Mouse (Mus musculus) cerebellum, adult 2 months (tissue): ENCODE results near the gene Tmem151b. TPM values are rescaled to one million over a fixed set of nuclear protein-coding genes. Genes with fewer than 3 reads are reported as not detected.

ENCODE experiments used
- DNase-seq, 2 experiments: peaks; one replicate each; pipeline ENCODE4 v3.0.0; 2021
- H3K27ac ChIP-seq: fragments of 200-500 bp; 2 replicates; pipeline ENCODE4 v1.5.1; 2012; ENCODE audit warnings: low read length, control low read depth, inconsistent platforms; ENCODE audit not compliant: insufficient read depth
- H3K27me3 ChIP-seq: fragments of 200-500 bp; 2 replicates; pipeline ENCODE4 v1.6.1; 2012; ENCODE audit warnings: inconsistent platforms, mild to moderate bottlenecking, low read length, moderate library complexity; ENCODE audit not compliant: control insufficient read depth, insufficient read depth
- H3K4me1 ChIP-seq: fragments of 200-500 bp; 2 replicates; pipeline ENCODE4 v1.6.1; 2011; ENCODE audit warnings: low read length; ENCODE audit not compliant: control insufficient read depth, insufficient read depth
- H3K4me3 ChIP-seq: fragments of 200-500 bp; replicated peaks from 2 replicates; pipeline ENCODE3; 2011; ENCODE audit warnings: mild to moderate bottlenecking, low read depth, low read length, control low read depth; ENCODE audit not compliant: insufficient read depth
- CTCF ChIP-seq: fragments of 200-500 bp; IDR thresholded peaks from 2 replicates; pipeline ENCODE4 v1.5.1; 2011; ENCODE audit warnings: low read depth, mild to moderate bottlenecking, control low read depth, low read length, moderate library complexity, borderline replicate concordance; ENCODE audit not compliant: insufficient read depth
- POLR2A ChIP-seq: fragments of 200-500 bp; IDR thresholded peaks from 2 replicates; pipeline ENCODE4 v1.6.1; 2011; ENCODE audit warnings: low read length, control low read depth, borderline replicate concordance; ENCODE audit not compliant: insufficient read depth
- WGBS: fragments of 180-500 bp; shearing (Covaris S2); methylation state at CpG from one replicate; pipeline ENCODE4 v1.1.7; 2018; 5-methylcytosine and 5-hydroxymethylcytosine counted together
- polyA plus RNA-seq: library from polyadenylated mRNA; depleted of rRNA; stranded (reverse); fragments of >200 nt; gene quantifications from 2 replicates; pipeline ENCODE4 v1.2.3, GENCODE M21; 2012

Gene Tmem151b
- polyA plus RNA-seq, 1 experiment: 125 TPM

DNA sequence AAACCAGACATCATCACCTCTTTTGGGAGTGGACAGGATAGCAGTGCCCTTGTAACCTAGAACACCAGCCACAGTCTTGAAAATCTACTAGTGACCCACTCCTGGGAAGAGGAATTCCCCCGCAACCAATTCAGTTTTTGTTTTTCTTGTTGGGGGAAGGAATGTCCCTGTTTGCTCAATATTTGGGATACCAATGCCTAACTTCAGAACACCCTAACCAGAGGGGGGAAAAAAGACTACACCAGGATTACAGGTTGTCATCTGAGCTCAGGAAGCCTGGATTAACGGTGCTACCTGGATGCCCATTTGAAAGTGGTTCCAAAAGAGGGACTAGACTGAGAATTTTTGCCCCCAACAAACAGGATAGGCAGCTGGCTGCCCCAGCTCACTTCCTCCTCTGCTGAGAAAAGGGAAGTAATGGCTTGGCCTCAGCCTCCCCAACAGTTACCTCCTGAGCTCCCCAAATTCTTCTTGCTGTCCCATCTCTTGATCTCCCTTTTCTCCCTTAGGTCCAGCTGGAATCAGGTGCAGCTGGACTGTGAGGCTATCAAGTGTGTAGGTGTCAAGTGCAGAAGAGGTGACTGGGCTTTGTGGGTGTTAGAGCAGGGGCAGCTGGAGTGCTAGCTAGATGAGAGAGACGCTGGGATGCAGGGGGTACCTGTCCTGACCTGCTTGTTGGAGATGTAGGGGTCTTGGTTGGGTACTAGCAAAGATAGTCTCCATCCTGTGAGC lies 7.2 kb upstream of the Tmem151b start:
- peak overlapping the region; percentile 92 for H3K4me3 ChIP-seq
- peaks cover 31% of the 10 kb centered on the region for H3K4me1 ChIP-seq
- no peak overlapping the region for H3K27ac ChIP-seq
- TF ChIP-seq POLR2A (no peak), CTCF (no peak)
- no peaks in the 10 kb centered on the region for H3K27me3 ChIP-seq
- no peak for DNase-seq
- WGBS: 52% methylated on average over 3 of the region's 3 CpGs

DNA sequence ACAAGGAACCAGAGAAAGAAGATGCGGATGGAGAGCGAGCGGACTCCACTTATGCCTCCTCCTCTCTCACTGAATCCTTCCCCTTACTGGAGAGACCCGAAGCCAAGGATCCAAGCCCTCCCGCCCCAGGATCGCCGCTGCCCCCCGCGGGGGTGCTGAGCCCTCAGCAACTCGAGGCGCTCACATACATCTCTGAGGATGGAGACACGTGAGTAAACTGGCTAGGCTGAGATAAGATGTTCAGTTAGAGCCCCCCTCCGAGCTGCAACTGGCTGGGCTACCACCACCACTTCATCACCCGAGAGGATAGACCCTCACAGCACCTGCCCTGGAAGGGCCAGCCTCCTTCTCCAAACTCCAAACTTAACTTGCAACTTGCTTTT lies 6.6 kb upstream of the Tmem151b start:
- Histone ChIP-seq H3K4me1 (peaks cover 34% of the 10 kb centered on the region), H3K27me3 (no peaks in the 10 kb centered on the region), H3K4me3 (peak overlapping the region; percentile 92), H3K27ac (peak overlapping the region; percentile 78; the same call in 1 of the 2 replicates)
- no peak for DNase-seq
- no peak for TF ChIP-seq CTCF
- TF ChIP-seq POLR2A: no peak
- 2% methylated on average over 14 of the region's 14 CpGs for WGBS

DNA sequence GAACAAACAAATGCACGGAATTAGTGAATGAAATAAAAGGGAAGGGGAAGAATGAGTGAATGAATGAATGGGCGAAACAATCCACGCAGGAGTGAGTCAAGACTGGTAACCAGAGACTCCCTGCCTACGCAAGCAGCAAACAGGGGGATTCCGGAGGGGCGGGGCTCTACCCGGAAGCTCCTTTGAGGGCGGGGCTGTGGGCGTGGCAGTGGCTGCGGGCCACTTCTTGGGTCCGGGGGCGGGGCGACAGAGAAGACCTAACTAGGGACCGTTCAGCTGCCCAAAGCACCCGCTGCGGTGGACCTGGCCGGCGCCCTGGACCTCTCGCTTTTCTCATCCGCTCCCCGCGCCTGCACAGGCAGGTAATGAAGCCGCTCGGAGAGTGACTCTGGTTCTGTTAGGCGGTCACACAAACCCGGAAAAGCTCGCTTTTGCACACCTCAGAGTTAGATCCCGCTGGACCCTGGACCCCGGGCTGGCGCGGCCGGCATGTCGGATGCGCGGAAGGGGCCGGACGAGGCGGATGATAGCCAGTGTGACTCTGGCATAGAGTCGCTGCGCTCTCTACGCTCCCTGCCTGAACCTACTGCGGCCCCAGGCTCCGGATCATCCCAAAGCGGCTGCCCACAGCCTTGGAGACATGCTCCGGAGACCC lies 6.1 kb upstream of the Tmem151b start, which contains the start of gene Nfkbie:
Gene Nfkbie, plus strand, starts transcription at position 252 of the 655 bp plus-strand sequence.
- WGBS: under 1% methylated on average over 45 of the region's 45 CpGs
- Histone ChIP-seq H3K4me1 (peaks cover 39% of the 10 kb centered on the region), H3K27ac (peak within 1 kb of the TSS; percentile 78), H3K4me3 (peak within 1 kb of the TSS; percentile 92), H3K27me3 (no peaks in the 10 kb centered on the region)
- TF ChIP-seq CTCF (no peak), POLR2A (peak; percentile 69; the same call in 1 of the 2 replicates)
- peak; percentile 93 to 94 for DNase-seq

DNA sequence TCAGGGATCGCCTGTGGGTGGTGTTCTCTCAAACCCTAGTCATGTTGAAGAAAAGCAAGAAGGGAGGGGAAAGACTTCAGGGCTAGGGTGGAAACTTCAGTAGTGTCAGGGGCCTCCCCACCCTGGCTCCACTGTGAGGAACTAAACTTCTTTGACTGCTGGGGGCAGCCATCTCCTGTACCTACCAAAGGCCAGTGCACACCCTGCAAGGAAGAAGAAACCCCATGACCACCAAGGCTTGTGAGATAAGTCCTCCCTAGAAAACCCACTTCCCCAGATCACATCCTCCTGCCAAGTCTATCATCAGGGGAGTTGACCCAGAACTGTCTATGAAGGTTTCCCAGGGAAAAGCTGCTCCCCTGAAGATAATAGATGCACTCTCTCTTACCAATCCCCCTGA lies 4.9 kb upstream of the Tmem151b start:
- no peak for DNase-seq
- Histone ChIP-seq H3K4me3 (no peak overlapping the region), H3K27me3 (no peaks in the 10 kb centered on the region), H3K27ac (no peak overlapping the region), H3K4me1 (peaks cover 36% of the 10 kb centered on the region)
- no peak for TF ChIP-seq POLR2A
- no peak for TF ChIP-seq CTCF
- WGBS: 62% methylated on average over 1 of the region's 1 CpGs

DNA sequence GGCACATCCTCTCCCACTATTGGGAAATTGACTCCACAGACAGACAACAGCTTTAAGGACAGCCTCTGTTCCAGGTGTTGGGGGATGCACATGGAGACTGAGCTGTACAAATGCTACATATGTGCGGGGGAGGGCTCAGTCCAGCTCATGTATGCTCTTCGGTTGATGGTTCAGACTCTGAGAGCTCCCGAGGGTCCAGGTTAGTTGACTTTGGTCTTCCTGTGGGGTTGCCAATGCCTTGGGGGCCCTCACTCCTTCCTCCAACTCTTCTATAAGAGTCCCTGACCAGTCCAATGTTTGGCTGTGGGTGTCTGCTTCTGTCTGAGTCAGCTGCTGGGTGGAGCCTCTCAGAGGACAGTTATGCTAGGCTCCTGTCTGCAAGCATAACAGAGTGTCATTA lies 3.6 kb upstream of the Tmem151b start:
- Histone ChIP-seq H3K4me1 (peaks cover 28% of the 10 kb centered on the region), H3K27me3 (no peaks in the 10 kb centered on the region), H3K4me3 (no peak overlapping the region), H3K27ac (no peak overlapping the region)
- 90% methylated on average over 3 of the region's 3 CpGs for WGBS
- no peak for DNase-seq
- TF ChIP-seq POLR2A (no peak), CTCF (no peak)

DNA sequence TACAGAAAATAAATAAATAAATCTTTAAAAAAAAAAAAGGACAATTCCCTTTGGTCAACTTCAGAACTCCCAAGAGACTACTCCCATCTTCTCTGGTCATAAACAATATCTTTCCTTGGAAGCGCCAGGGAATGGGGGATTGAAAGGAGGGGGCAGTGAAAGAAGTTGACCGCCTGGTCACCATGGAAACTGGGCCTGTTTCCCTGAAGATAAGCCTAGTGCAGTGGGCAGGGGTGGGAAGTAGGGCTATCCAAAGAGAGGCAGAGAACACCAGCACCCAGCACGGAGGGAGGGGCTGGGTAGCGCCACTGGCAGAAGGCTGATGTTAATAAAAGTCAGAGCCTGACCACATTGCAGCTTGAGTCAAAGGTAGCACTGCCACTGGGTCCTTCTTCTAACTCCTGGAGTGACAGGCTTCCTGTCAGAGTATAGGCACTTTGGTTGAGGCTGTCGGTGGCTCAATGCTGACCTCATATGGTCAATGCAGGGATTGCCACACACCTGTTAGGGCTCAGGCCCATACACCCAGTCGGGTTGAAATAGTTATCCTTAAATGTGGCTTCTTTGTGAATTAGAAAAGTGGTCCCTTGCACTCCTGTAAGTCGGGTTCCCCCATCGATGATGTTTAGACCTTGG lies 2.5 kb upstream of the Tmem151b start:
- peak; percentile 87 to 94 for DNase-seq
- 10% methylated on average over 8 of the region's 8 CpGs for WGBS
- no peak overlapping the region for H3K4me3 ChIP-seq
- no peak overlapping the region for H3K27ac ChIP-seq
- peaks cover 18% of the 10 kb centered on the region for H3K4me1 ChIP-seq
- no peaks in the 10 kb centered on the region for H3K27me3 ChIP-seq
- no peak for TF ChIP-seq POLR2A
- peak; percentile 100 for TF ChIP-seq CTCF

DNA sequence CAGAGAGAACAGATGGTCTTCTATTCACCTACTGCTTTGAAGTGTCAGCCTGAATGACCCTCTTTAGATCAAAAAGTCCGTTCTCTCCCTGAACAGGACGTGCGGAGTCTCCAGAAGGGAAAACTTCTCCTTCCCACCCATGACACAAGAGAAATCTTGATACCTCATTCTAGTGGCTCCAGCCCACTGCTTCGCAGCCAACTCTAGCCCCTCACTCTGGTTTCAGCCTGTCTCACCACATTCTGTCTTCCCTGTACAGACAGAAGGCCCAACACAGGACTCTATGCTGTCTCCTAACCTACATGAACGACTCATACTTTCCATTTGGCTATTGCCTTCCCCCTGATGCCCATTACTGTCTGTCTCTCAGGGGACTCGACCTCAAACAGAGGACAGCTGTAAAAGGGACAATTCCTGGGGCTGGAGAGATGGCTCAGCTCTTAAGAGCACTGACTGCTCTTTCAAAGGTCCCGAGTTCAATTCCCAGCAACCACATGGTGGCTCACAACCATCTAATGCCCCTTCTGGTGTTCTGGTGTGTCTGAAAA lies 1.8 kb upstream of the Tmem151b start:
- no peak for DNase-seq
- Histone ChIP-seq H3K27ac (peak overlapping the region; percentile 44; the same call in 1 of the 2 replicates), H3K4me1 (peaks cover 21% of the 10 kb centered on the region), H3K27me3 (no peaks in the 10 kb centered on the region), H3K4me3 (no peak overlapping the region)
- no peak for TF ChIP-seq POLR2A
- TF ChIP-seq CTCF: no peak
- 46% methylated on average over 7 of the region's 7 CpGs for WGBS

DNA sequence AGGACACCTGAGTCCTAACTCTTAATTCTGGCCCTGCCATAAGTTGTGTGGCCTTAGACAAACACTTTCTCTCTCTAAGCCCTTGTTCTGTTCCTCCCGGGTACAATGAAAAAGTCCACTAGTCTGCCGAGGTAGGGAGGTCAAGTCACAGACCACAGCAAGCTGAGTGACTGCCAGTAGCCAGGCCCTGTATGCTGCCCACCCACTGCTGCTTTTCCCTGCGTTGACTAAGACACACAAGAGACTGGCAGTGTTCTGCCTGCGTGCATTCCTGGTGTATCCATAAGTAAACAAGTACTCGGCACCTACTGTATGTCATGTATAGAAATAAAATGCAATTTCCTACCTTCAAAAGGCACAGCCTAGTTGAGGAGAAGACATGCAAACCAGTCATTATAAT lies 776 bp upstream of the Tmem151b start:
- Histone ChIP-seq H3K27me3 (no peaks in the 10 kb centered on the region), H3K4me3 (peak overlapping the region; percentile 38), H3K27ac (peak overlapping the region; percentile 74; the same call in 1 of the 2 replicates), H3K4me1 (peaks cover 29% of the 10 kb centered on the region)
- WGBS: 13% methylated on average over 5 of the region's 5 CpGs
- TF ChIP-seq POLR2A (no peak), CTCF (no peak)
- peak in 1 of 2 experiments; percentile 54 for DNase-seq
